Mouse (Mus musculus): Measurements from ENCODE around the gene Arl5c. TPM values are rescaled to one million over a fixed set of nuclear protein-coding genes. Genes with fewer than 3 reads are reported as not detected.
"Not testable (repeated sequence)": the region's sequence is repeated elsewhere in the genome, so short reads cannot be mapped to it uniquely, and the experiment has no call there.

Gene Arl5c
- polyA plus RNA-seq, 1 experiment from 2014 or later: 13.4 TPM

DNA sequence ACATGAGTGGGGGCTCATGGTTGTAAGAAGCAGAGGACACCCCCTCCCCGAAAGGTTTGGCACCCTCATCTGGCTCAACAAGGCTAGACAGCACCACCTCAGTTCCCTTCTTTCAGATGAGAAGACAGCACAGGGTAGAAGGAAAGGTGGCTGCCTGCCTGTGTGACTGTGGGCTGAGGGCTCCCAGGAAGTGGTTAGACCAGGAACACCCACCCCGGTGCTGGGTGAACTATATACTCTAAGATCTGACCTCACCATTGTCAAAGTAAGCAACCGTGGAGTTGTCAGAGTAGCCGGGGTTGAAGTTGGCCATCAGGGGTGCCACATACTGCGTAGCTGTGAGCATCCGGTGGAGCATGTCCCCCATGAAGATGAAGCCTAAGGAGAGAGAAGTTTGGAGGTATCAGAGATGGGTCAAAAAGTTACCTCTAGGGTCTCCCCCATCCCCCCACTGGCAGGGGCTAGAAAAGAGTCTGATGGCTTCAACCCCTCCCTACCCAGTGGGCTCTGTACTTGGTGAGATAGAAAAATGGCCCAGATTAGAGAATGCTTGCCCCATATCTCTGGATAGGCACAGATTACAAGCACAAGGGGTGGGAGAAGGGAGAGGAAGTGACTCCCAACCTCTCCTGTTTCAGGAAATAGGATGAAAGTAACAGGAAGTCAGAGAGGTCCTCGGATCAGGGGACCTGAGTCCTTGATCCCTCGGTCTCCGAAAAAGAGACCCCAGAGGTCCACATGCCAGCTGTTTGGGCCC, 40.7 kb downstream of the Arl5c start:
- Histone ChIP-seq H3K27me3 (replicated peaks) (no peaks in the 10 kb centered on the region), H3K27ac (no peak overlapping the region), H3K9me3 (no peaks in the 10 kb centered on the region), H3K9ac (no peak overlapping the region), H3K36me3 (no peaks in the 10 kb centered on the region), H3K4me1 (no peaks in the 10 kb centered on the region), H3K4me3 (replicated peaks) (no peak overlapping the region), H3K4me2 (no peak overlapping the region)
- no peak for ATAC-seq (ENCODE audit: insufficient read depth, low FRiP score, low read depth)
- 75% methylated on average over 9 of the region's 9 CpGs for WGBS

DNA sequence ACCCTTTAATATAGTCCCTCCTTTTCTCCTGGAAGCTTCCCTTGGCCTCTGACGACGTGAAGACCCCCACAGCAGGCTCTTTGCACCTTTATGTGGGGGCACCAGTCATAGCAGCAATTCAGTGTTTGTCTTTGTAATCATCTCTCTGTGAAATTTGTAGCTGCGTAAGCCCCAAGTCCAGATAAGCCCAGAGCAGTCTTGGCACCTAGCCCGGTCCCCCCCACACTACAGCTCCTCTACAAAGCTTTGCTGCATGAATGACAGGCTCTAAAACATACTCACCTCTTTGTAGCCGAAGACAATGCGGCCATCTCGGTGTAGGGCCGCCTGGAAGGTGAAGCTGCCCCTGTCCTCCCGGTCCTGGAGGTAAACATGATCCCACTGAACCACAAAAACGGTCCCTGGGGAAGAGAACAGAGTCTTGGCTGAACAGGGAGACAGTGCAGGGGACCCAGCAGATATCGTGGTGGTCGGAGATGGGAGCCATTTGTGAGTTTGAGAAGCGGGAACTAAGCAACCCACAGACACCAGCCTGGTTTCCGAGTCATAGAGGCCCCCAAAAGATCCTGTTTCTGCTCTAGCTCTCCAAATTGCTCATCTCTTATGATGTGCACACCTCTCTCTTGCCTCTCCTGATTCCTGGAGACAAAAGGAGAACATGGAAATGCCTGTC, 41.4 kb downstream of the Arl5c start:
- WGBS: 52% methylated on average over 14 of the region's 14 CpGs
- Histone ChIP-seq H3K27me3 (replicated peaks) (no peaks in the 10 kb centered on the region), H3K9ac (no peak overlapping the region), H3K4me1 (no peaks in the 10 kb centered on the region), H3K9me3 (no peaks in the 10 kb centered on the region), H3K4me2 (no peak overlapping the region), H3K36me3 (no peaks in the 10 kb centered on the region), H3K4me3 (replicated peaks) (no peak overlapping the region), H3K27ac (no peak overlapping the region)
- no peak for ATAC-seq (ENCODE audit: insufficient read depth, low FRiP score, low read depth)

DNA sequence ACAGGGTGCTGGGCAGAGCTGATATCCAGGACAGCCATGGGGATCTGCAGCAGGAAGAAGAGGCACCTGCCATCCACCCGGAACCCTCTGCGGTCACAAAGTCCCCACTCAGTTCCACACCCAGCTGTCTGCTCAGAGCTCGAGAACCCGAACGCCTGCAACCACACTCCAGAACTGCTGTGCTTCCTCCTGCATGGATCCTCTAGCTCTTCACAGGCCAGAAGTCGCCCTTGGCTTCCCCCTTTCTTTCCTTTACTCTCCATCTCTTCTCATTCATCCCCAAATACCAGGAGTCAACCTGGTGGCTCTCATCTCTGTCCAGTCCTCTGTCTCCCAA, 42.1 kb downstream of the Arl5c start:
- H3K4me3 ChIP-seq (replicated peaks): no peak overlapping the region
- H3K27ac ChIP-seq: no peak overlapping the region
- no peaks in the 10 kb centered on the region for H3K36me3 ChIP-seq
- H3K9ac ChIP-seq: no peak overlapping the region
- ATAC-seq (ENCODE audit: insufficient read depth, low FRiP score, low read depth): no peak
- no peaks in the 10 kb centered on the region for H3K9me3 ChIP-seq
- H3K27me3 ChIP-seq (replicated peaks): no peaks in the 10 kb centered on the region
- H3K4me1 ChIP-seq: no peaks in the 10 kb centered on the region
- H3K4me2 ChIP-seq: no peak overlapping the region
- WGBS: 90% methylated on average over 6 of the region's 6 CpGs

DNA sequence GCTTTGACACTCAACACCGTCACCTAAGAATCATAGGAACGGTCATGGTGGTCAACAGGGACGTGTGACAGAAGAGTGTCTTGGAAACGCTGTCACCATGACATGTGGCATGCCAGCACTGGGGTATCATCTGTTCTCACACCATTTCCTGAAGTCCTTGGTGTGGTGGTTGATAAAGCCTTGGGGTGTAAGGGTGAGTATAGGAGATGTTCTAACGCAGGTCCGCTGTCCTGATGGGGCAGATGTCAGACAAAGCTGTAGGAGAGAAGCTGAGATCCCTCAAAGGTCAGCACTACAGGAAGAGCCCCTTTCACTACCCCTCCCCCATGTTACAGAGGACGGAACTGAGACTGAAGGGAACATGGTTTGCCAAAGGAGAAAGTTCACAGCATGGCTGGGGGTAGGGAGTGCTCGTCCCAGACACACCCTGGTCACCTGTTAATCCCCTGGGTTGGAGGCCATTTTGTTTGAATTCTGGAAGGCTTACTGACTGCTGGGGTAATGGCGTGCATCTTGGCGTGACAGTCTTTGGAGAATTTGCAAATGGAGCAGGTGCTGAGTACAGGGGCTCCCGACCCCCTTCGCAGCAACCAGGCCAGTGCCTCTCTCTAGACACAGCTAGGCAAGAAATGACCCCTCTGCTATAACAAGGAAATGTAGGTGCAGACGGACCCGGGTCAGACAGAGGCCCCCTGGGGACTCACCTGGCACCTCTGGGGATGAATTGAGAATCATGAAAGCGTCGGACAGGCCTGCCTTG, 42.6 kb downstream of the Arl5c start:
- WGBS: 81% methylated on average over 16 of the region's 16 CpGs
- Histone ChIP-seq H3K9ac (no peak overlapping the region), H3K4me3 (replicated peaks) (no peak overlapping the region), H3K27me3 (replicated peaks) (no peaks in the 10 kb centered on the region), H3K27ac (no peak overlapping the region), H3K36me3 (no peaks in the 10 kb centered on the region), H3K4me2 (no peak overlapping the region), H3K9me3 (no peaks in the 10 kb centered on the region), H3K4me1 (no peaks in the 10 kb centered on the region)
- ATAC-seq (ENCODE audit: insufficient read depth, low FRiP score, low read depth): no peak

DNA sequence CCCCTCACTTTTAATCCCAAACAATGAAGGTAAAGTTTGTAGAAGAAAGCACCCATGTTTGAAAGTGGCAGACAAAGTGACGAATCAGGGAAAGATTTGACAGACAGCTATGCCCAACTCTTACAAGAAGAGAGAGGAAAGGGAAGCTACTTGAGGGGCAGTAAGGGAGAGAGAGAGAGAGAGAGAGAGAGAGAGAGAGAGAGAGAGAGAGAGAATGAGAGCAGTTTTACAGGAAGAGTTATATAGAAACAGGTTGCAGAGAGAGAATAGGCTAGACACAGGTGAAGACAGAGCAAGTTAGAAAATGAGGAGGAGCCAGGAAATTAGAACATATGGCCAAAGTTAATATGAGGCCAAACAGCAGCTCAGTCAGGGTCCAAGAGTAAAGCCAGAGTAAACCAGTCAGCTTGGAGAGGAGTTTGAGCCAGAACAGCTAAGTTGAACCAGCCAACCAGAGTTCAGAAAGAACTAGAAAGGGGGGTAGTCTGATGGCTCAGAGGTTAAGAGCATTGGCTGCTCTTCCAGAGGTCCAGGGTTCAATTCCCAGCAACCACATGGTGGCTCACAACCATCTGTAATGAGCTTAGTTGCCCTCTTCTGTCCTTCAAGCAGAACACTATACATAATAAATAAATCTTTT, 43.5 kb downstream of the Arl5c start:
- no peak overlapping the region for H3K9ac ChIP-seq
- 93% methylated on average over 1 of the region's 1 CpGs for WGBS

DNA sequence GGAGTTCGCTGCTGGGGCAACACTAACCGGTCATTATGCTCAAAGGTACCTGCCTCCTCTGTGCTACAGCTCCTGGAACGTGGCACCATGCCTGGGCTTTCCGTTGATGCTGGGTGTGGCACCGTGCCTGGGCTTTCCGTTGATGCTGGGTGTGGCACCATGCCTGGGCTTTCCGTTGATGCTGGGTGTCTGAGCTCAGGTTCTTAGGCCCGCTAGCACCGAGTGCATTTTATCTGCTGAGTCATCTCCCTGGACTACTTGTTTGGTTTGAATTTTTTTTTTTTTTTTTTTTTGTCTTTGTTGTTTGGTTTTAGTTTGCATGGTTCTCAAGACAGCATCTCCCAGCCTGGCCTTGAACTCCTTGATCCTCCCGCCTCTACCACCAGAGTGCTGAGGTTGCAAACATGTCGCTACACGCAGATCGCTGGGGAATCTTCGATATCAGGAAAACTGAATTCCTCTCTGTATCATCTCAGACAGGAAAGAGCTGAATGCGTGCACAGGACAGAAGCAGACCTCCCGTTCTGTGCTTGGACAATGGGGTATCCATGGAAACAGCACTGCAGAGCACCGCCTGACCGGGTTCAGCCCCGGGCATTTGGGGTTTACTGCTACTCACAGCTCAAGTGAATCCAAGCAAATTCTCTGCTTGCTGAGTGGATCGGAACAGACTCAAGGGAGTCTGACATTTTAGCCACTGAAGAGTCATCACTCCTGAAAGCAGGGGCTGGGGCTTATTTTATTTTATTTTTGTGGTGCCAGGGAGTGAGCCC, 46.1 kb downstream of the Arl5c start:
- ATAC-seq (ENCODE audit: insufficient read depth, low FRiP score, low read depth): peak; percentile 27; the same call in 1 of the 2 replicates
- Histone ChIP-seq H3K36me3 (no peaks in the 10 kb centered on the region), H3K9me3 (no peaks in the 10 kb centered on the region), H3K4me3 (replicated peaks) (no peak overlapping the region), H3K27me3 (replicated peaks) (no peaks in the 10 kb centered on the region), H3K27ac (no peak overlapping the region), H3K4me1 (no peaks in the 10 kb centered on the region), H3K4me2 (no peak overlapping the region), H3K9ac (no peak overlapping the region)
- 51% methylated on average over 20 of the region's 20 CpGs for WGBS

More for the DNA sequence above, 43.5 kb downstream of the Arl5c start:
- H3K4me3 ChIP-seq (replicated peaks): no peak overlapping the region
- no peak overlapping the region for H3K27ac ChIP-seq
- ATAC-seq (ENCODE audit: insufficient read depth, low FRiP score, low read depth): no peak
- H3K9me3 ChIP-seq: no peaks in the 10 kb centered on the region
- no peaks in the 10 kb centered on the region for H3K27me3 ChIP-seq (replicated peaks)
- no peaks in the 10 kb centered on the region for H3K4me1 ChIP-seq
- no peak overlapping the region for H3K4me2 ChIP-seq
- H3K36me3 ChIP-seq: no peaks in the 10 kb centered on the region

DNA sequence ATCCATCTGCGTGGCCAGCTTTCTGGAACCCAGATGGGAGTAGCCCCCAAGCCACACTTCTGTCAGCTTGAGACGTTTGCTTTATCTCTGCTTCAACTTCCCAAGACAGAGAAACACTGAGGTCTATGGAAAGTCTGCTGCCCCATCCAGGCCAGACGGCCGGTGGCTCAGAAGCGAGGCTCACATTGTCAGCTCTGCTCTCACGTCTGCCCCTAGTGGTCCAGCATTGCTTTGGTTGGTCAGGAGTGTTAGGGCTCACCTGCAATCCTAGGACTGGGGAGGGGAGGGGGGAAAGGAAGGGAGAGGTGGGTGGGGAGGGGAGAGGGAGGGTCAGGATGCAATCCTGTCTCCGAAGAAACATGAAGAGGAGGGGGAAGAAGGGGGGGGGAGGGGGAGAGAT, 48.6 kb downstream of the Arl5c start:
- Histone ChIP-seq H3K27ac (no peak overlapping the region), H3K4me1 (no peaks in the 10 kb centered on the region), H3K9me3 (no peaks in the 10 kb centered on the region), H3K36me3 (no peaks in the 10 kb centered on the region), H3K4me2 (no peak overlapping the region), H3K27me3 (replicated peaks) (no peaks in the 10 kb centered on the region), H3K4me3 (replicated peaks) (no peak overlapping the region), H3K9ac (no peak overlapping the region)
- 12% methylated on average over 7 of the region's 7 CpGs for WGBS
- ATAC-seq (ENCODE audit: insufficient read depth, low FRiP score, low read depth): no peak

DNA sequence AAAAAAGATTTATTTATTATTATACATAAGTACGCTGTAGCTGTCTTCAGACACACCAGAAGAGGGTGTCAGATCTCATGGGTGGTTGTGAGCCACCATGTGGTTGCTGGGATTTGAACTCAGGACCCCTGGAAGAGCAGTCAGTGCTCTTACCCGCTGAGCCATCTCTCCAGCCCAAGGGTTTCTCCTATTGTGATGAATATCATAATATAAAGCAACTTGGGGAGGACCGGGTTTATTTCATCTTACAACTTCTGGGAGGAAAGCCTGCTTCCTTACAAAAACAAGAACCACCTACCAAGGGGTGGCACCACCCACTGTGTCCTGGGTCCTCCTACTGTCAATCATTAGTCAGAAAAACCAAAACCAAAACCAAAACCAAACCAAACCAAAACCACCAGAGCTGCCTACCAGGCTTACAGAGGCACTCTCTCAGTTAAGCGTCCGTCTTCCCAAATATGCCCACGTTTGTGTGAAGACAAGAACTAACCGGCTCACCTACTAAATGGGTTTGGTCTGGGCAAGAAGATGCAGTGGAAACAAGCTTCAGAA, 50.2 kb downstream of the Arl5c start:
- H3K4me1 ChIP-seq; H3K4me2 ChIP-seq; H3K9me3 ChIP-seq; H3K27me3 ChIP-seq (replicated peaks); H3K9ac ChIP-seq; H3K36me3 ChIP-seq; H3K4me3 ChIP-seq (replicated peaks); ATAC-seq (ENCODE audit: insufficient read depth, low FRiP score, low read depth); H3K27ac ChIP-seq: not testable (repeated sequence)
- WGBS: 90% methylated on average over 7 of the region's 7 CpGs

DNA sequence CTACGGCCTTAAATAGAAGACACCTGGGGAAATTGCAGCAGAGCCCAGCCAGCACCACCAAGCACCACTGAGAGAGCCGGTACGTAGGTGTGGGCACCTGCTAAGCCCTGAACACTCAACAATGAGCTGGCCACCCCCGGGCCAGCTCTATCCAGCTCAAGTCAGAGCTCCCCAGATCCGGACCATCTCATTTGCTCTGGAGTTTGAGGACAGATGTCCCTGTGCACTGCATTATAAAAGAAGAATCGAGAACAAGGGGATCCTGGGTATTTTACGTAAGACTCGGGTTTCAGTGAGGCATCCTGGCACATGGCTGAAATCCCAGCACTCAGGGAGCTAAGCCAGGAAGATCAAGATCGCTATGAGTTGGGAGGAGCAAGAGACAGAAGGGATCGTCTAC, 51.0 kb downstream of the Arl5c start:
- H3K9me3 ChIP-seq: no peaks in the 10 kb centered on the region
- no peak overlapping the region for H3K4me2 ChIP-seq
- 81% methylated on average over 10 of the region's 10 CpGs for WGBS
- no peak for ATAC-seq (ENCODE audit: insufficient read depth, low FRiP score, low read depth)
- no peaks in the 10 kb centered on the region for H3K36me3 ChIP-seq
- no peak overlapping the region for H3K4me3 ChIP-seq (replicated peaks)
- no peak overlapping the region for H3K9ac ChIP-seq
- no peak overlapping the region for H3K27ac ChIP-seq
- H3K4me1 ChIP-seq: no peaks in the 10 kb centered on the region
- H3K27me3 ChIP-seq (replicated peaks): no peaks in the 10 kb centered on the region

DNA sequence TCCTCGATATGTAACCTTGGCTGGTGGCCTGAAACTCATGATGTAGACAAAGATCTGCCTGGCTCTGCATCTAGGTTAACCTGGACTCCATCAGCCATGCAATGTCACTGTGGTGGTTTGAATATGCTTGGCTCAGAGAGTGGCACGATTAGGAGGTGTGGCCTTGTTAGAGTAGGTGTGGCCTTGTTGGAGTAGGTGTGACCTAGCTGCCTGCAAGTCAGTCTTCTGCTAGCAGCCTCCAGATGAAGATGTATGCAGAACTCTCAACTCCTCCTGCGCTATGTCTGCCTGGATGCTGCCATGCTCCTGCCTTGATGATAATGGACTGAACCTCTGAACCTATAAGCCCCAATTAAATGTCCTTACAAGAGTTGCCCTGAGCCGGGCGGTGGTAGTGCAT, 52.7 kb downstream of the Arl5c start:
- no peak overlapping the region for H3K4me2 ChIP-seq
- no peaks in the 10 kb centered on the region for H3K9me3 ChIP-seq
- H3K27ac ChIP-seq: no peak overlapping the region
- no peaks in the 10 kb centered on the region for H3K4me1 ChIP-seq
- H3K4me3 ChIP-seq (replicated peaks): no peak overlapping the region
- no peaks in the 10 kb centered on the region for H3K27me3 ChIP-seq (replicated peaks)
- no peaks in the 10 kb centered on the region for H3K36me3 ChIP-seq
- H3K9ac ChIP-seq: no peak overlapping the region
- WGBS: 80% methylated on average over 5 of the region's 5 CpGs
- no peak for ATAC-seq (ENCODE audit: insufficient read depth, low FRiP score, low read depth)

DNA sequence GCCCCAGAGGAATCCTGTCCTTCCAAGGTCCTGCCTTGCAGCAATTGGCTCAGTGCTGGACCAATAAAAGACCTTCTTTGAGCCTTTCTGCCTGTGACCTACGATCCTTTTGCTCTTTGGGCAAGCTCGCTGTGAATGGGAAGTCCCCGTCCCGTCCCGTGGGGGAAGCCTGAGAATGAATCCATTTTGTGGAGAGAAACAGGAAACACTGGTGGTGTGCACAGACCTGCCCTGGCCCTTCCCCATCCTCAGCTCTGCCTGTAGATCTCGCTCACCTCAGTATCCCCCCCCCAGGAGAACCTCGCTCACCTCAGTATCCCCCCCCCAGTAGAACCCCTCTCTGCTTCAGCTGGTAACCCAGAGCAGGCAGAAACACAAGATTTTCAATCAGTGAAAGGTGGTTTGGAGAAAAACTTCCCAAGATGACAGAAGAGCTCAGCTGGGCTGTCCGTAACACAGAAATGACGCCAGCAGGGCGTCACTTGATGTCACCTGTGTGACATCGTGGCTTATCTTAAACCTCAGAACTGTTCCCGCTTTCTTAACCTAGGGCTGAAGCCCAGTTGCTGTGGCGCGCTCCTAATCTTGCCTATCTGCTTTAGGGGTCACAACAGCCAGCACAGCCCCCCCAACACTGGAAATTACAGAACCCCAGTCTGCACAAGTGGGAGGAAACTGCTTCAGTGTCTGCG, 53.4 kb downstream of the Arl5c start:
- 72% methylated on average over 15 of the region's 15 CpGs for WGBS
- no peak overlapping the region for H3K4me3 ChIP-seq (replicated peaks)
- ATAC-seq (ENCODE audit: insufficient read depth, low FRiP score, low read depth): no peak
- no peaks in the 10 kb centered on the region for H3K9me3 ChIP-seq
- no peaks in the 10 kb centered on the region for H3K36me3 ChIP-seq
- no peak overlapping the region for H3K9ac ChIP-seq
- no peaks in the 10 kb centered on the region for H3K27me3 ChIP-seq (replicated peaks)
- no peaks in the 10 kb centered on the region for H3K4me1 ChIP-seq
- no peak overlapping the region for H3K4me2 ChIP-seq
- H3K27ac ChIP-seq: no peak overlapping the region

All from stomach, embryonic 15.5 days (tissue).